ENCODE assay signal across 27 mouse cellular contexts in genomic region chr13:4431129-4431528, GRCm38 (mm10). TPM values are rescaled to one million over a fixed set of nuclear protein-coding genes. Genes with fewer than 3 reads are reported as not detected.
DNase-seq lines count a peak whose midpoint lies in the region; ATAC-seq and TF ChIP-seq lines count a peak whose summit lies in the region.
"Had no signal": no experiment of that assay in that cellular context is flagged by ENCODE, and none has a peak within 500 bp of the region (broad histone marks: within the 10 kb centered on the region; RNA-seq: fewer than 3 reads in every experiment).

No protein-coding gene starts in this region.

- 0 out of 2 replicates have a peak, but pooled peaks have one; percentile 27 for ATAC-seq in intestine, embryonic 16.5 days
- no peak for ATAC-seq in intestine, embryonic 15.5 days
- ATAC-seq in liver, postnatal 0 days = peak; percentile 66
- no peak for ATAC-seq in liver, embryonic 11.5 days (replicated peaks; ENCODE audit: low FRiP score)
- ATAC-seq: activated CD4-positive, CD25-positive, alpha-beta regulatory T cell, adult 4 months; CD4-positive, CD25-positive, alpha-beta regulatory T cell, adult 4 months; forebrain, embryonic 13.5 days; forebrain, embryonic 15.5 days; Patski had no signal

- H3K36me3 ChIP-seq in intestine, embryonic 16.5 days (ENCODE audit: control insufficient read depth, insufficient read depth, low read length) = no peaks in the 10 kb centered on the region
- H3K36me3 ChIP-seq in intestine, embryonic 15.5 days = no peaks in the 10 kb centered on the region
- no peaks in the 10 kb centered on the region for H3K36me3 ChIP-seq in liver, postnatal 0 days (replicated peaks; ENCODE audit: insufficient read depth, low read length)
- H3K36me3 ChIP-seq in liver, embryonic 11.5 days (ENCODE audit: control insufficient read depth, insufficient read depth, low read length) = no peaks in the 10 kb centered on the region
- H3K36me3 ChIP-seq: embryonic facial prominence, embryonic 10.5 days; embryonic facial prominence, embryonic 12.5 days; forebrain, embryonic 15.5 days; G1E had no signal

- peak; percentile 57 for DNase-seq in kidney, adult 9 months
- DNase-seq in kidney, postnatal 10 days = no peak
- no peak for DNase-seq in liver, postnatal 0 days
- DNase-seq in liver, embryonic 11.5 days (ENCODE audit: low spot score) = no peak
- DNase-seq: adrenal gland, adult 8-10 months; adrenal gland, postnatal 14 days; adrenal gland, postnatal 36 days; B cell, adult 2 months; cerebellum, adult 11-12 months; cerebellum, adult 2 months; cerebellum, adult 9-10 months; cerebellum, postnatal 10 days; cerebellum, postnatal 25 days had no signal

- no peak overlapping the region for H3K4me3 ChIP-seq in intestine, embryonic 16.5 days (ENCODE audit: low read length)
- no peak overlapping the region for H3K4me3 ChIP-seq in intestine, embryonic 15.5 days (replicated peaks)
- no peak overlapping the region for H3K4me3 ChIP-seq in liver, postnatal 0 days (ENCODE audit: low read depth, low read length)
- H3K4me3 ChIP-seq in liver, embryonic 11.5 days (ENCODE audit: low read depth, low read length) = no peak overlapping the region
- H3K4me3 ChIP-seq: embryonic facial prominence, embryonic 10.5 days; embryonic facial prominence, embryonic 12.5 days; forebrain, embryonic 13.5 days; forebrain, embryonic 15.5 days had no signal

- H3K9me3 ChIP-seq in intestine, embryonic 16.5 days (ENCODE audit: control insufficient read depth, low read length) = no peaks in the 10 kb centered on the region
- no peaks in the 10 kb centered on the region for H3K9me3 ChIP-seq in intestine, embryonic 15.5 days
- H3K9me3 ChIP-seq in liver, postnatal 0 days (ENCODE audit: low read length) = no peaks in the 10 kb centered on the region
- no peaks in the 10 kb centered on the region for H3K9me3 ChIP-seq in liver, embryonic 11.5 days (ENCODE audit: control insufficient read depth, low read length)
- H3K9me3 ChIP-seq: embryonic facial prominence, embryonic 10.5 days; embryonic facial prominence, embryonic 12.5 days; forebrain, embryonic 13.5 days; forebrain, embryonic 15.5 days; G1E had no signal

- TF ChIP-seq EP300 in liver, postnatal 0 days (IDR thresholded peaks at IDR 0.05; ENCODE audit: low read depth) = no peak

- no peak for TF ChIP-seq CTCF in liver, postnatal 0 days (IDR thresholded peaks at IDR 0.05; ENCODE audit: low read depth)

- no peak overlapping the region for H3K27ac ChIP-seq in intestine, embryonic 16.5 days (ENCODE audit: low read length)
- no peak overlapping the region for H3K27ac ChIP-seq in intestine, embryonic 15.5 days
- H3K27ac ChIP-seq in liver, postnatal 0 days (ENCODE audit: low read depth) = no peak overlapping the region
- H3K27ac ChIP-seq in liver, embryonic 11.5 days (ENCODE audit: low read depth, low read length) = no peak overlapping the region
- H3K27ac ChIP-seq: embryonic facial prominence, embryonic 10.5 days; embryonic facial prominence, embryonic 12.5 days; forebrain, embryonic 13.5 days; forebrain, embryonic 15.5 days had no signal

- no peak overlapping the region for H3K9ac ChIP-seq in intestine, embryonic 16.5 days (ENCODE audit: low read depth, low read length)
- H3K9ac ChIP-seq in intestine, embryonic 15.5 days = no peak overlapping the region
- no peak overlapping the region for H3K9ac ChIP-seq in liver, postnatal 0 days (replicated peaks)
- no peak overlapping the region for H3K9ac ChIP-seq in liver, embryonic 11.5 days (ENCODE audit: low read depth, low read length)
- H3K9ac ChIP-seq: embryonic facial prominence, embryonic 12.5 days; forebrain, embryonic 13.5 days; forebrain, embryonic 15.5 days had no signal

- no peaks in the 10 kb centered on the region for H3K27me3 ChIP-seq in intestine, embryonic 16.5 days (replicated peaks; ENCODE audit: control insufficient read depth, insufficient read depth, low read length)
- no peaks in the 10 kb centered on the region for H3K27me3 ChIP-seq in intestine, embryonic 15.5 days (replicated peaks)
- H3K27me3 ChIP-seq in liver, postnatal 0 days (ENCODE audit: insufficient read depth, low read length) = no peaks in the 10 kb centered on the region
- no peaks in the 10 kb centered on the region for H3K27me3 ChIP-seq in liver, embryonic 11.5 days (replicated peaks; ENCODE audit: control insufficient read depth, insufficient read depth, low read length)
- H3K27me3 ChIP-seq: CH12.LX; embryonic facial prominence, embryonic 12.5 days; forebrain, embryonic 13.5 days; forebrain, embryonic 15.5 days; Patski had no signal

- no peak overlapping the region for H3K4me2 ChIP-seq in intestine, embryonic 16.5 days (ENCODE audit: low read depth, low read length)
- no peak overlapping the region for H3K4me2 ChIP-seq in intestine, embryonic 15.5 days (replicated peaks)
- no peak overlapping the region for H3K4me2 ChIP-seq in liver, postnatal 0 days (ENCODE audit: low read depth, low read length)
- H3K4me2 ChIP-seq in liver, embryonic 11.5 days = no peak overlapping the region
- H3K4me2 ChIP-seq: embryonic facial prominence, embryonic 12.5 days; forebrain, embryonic 13.5 days; forebrain, embryonic 15.5 days had no signal

- no peaks in the 10 kb centered on the region for H3K4me1 ChIP-seq in intestine, embryonic 16.5 days (ENCODE audit: control insufficient read depth, insufficient read depth, low read length)
- H3K4me1 ChIP-seq in intestine, embryonic 15.5 days (replicated peaks) = no peaks in the 10 kb centered on the region
- H3K4me1 ChIP-seq in liver, postnatal 0 days (ENCODE audit: insufficient read depth) = no peaks in the 10 kb centered on the region; the same call in 1 of the 2 replicates
- no peaks in the 10 kb centered on the region for H3K4me1 ChIP-seq in liver, embryonic 11.5 days (replicated peaks; ENCODE audit: control insufficient read depth, insufficient read depth, low read length)
- H3K4me1 ChIP-seq: embryonic facial prominence, embryonic 10.5 days; embryonic facial prominence, embryonic 12.5 days; forebrain, embryonic 13.5 days; forebrain, embryonic 15.5 days had no signal

- 74% methylated on average over 1 of the region's 1 CpGs for WGBS in intestine, embryonic 16.5 days
- WGBS in intestine, embryonic 15.5 days = 77% methylated on average over 1 of the region's 1 CpGs
- 60% methylated on average over 1 of the region's 1 CpGs for WGBS in liver, postnatal 0 days (ENCODE audit: insufficient replicate concordance)
- 71% methylated on average over 1 of the region's 1 CpGs for WGBS in liver, embryonic 11.5 days

RNA-seq across cellular contexts. Expression of gene Akr1c6, which starts 3.0 kb away (rescaled TPM):
- 0.23 TPM in 1 of 2 replicates, not detected in the other for polyA plus RNA-seq in intestine, embryonic 16.5 days (2015; fragmentation: Nextera tagmentation; extraction: Ambion mirVana)
- 0.34 TPM in 1 of 2 replicates, not detected in the other for polyA plus RNA-seq in intestine, embryonic 15.5 days (2015; fragmentation: Nextera tagmentation; extraction: Ambion mirVana)
- 41.9 and 51.8 TPM in 2 replicates for polyA plus RNA-seq in liver, postnatal 0 days (2015; fragmentation: Nextera tagmentation; extraction: Ambion mirVana)
- not detected in 2 replicates for polyA plus RNA-seq in liver, embryonic 11.5 days (2014; fragmentation: Nextera tagmentation; extraction: Ambion mirVana)
- polyA plus RNA-seq: activated CD4-positive, CD25-positive, alpha-beta regulatory T cell, adult 4 months; CD4-positive, CD25-positive, alpha-beta regulatory T cell, adult 4 months; cerebellum, adult 2 months; cortical plate, adult 2 months; embryonic facial prominence, embryonic 10.5 days; embryonic facial prominence, embryonic 12.5 days; embryonic facial prominence, embryonic 14.5 days; forebrain, embryonic 11.5 days; forebrain, embryonic 13.5 days; forebrain, embryonic 15.5 days; G1E; Patski had no signal

Comparison
In these comparisons a context has a peak if more than half of its experiments do, and no peak if none do; other contexts are left out.
1. ATAC-seq: peak in intestine, embryonic 16.5 days (single experiment) and liver, postnatal 0 days (single experiment); none in intestine, embryonic 15.5 days (single experiment) and liver, embryonic 11.5 days (single experiment).
2. RNA of gene Akr1c6, which starts 3.0 kb away (polyA plus RNA-seq): 41.9 to 51.8 TPM in liver, postnatal 0 days; 0.23 TPM in intestine, embryonic 16.5 days, 0.34 TPM in intestine, embryonic 15.5 days and not detected in liver, embryonic 11.5 days; every median in the first group is over 10 times any median in the second.